Mouse (Mus musculus) heart, embryonic 16.5 days (tissue): ENCODE results near the gene Tnfrsf22. TPM values are rescaled to one million over a fixed set of nuclear protein-coding genes. Genes with fewer than 3 reads are reported as not detected.
"Not testable (repeated sequence)": the region's sequence is repeated elsewhere in the genome, so short reads cannot be mapped to it uniquely, and the experiment has no call there.

Experiments
- ATAC-seq: fragments of 200-750 bp; cut with Nextera tagmentation; replicated peaks from 2 replicates; pipeline ENCODE4 v1.8.0; 2017; ENCODE audit warnings: moderate number of reproducible peaks; ENCODE audit not compliant: insufficient read depth, low FRiP score; ENCODE audit errors: extremely low read depth
- H3K27ac ChIP-seq: fragments of 300-500 bp; sonication (generic); 2 replicates; pipeline ENCODE4 v1.5.1; 2014; ENCODE audit warnings: mild to moderate bottlenecking, low read length, control low read depth, moderate library complexity
- H3K27me3 ChIP-seq: fragments of 300-500 bp; sonication (generic); 2 replicates; pipeline ENCODE4 v1.6.1; 2014; ENCODE audit warnings: low read length, mixed read lengths; ENCODE audit not compliant: control insufficient read depth, insufficient read depth
- H3K36me3 ChIP-seq: fragments of 300-500 bp; sonication (generic); 2 replicates; pipeline ENCODE4 v1.6.1; 2014; ENCODE audit not compliant: control insufficient read depth, insufficient read depth
- H3K4me1 ChIP-seq: fragments of 300-500 bp; sonication (generic); 2 replicates; pipeline ENCODE4 v1.6.1; 2014; ENCODE audit warnings: low read length, mixed read lengths; ENCODE audit not compliant: control insufficient read depth, insufficient read depth
- H3K4me2 ChIP-seq: fragments of 300-500 bp; sonication (generic); 2 replicates; pipeline ENCODE4 v1.6.1; 2014; ENCODE audit warnings: low read depth, mild to moderate bottlenecking, control low read depth, low read length
- H3K4me3 ChIP-seq: fragments of 300-500 bp; sonication (generic); 2 replicates; pipeline ENCODE4 v1.5.1; 2014; ENCODE audit warnings: mild to moderate bottlenecking, control low read depth, low read length
- H3K9ac ChIP-seq: fragments of 300-500 bp; sonication (generic); 2 replicates; pipeline ENCODE4 v1.6.1; 2014; ENCODE audit warnings: low read length, control low read depth
- H3K9me3 ChIP-seq: fragments of 300-500 bp; sonication (generic); replicated peaks from 2 replicates; pipeline ENCODE4 v1.6.1; 2016; ENCODE audit warnings: low read length; ENCODE audit not compliant: control insufficient read depth
- WGBS: fragments of 180-500 bp; shearing (Covaris S2); extraction: QIAGEN DNeasy Blood & Tissue Kit; methylation state at CpG from one replicate; pipeline ENCODE4 v1.1.7; 2014; 5-methylcytosine and 5-hydroxymethylcytosine counted together
- polyA plus RNA-seq: library from polyadenylated mRNA; unstranded; fragments of >200 nt; fragmentation: Nextera tagmentation; extraction: Ambion mirVana; gene quantifications from 2 replicates; pipeline ENCODE4 v1.2.1, GENCODE M21; 2015

Tnfrsf22 gene
- polyA plus RNA-seq: 2.2 and 2.3 TPM in 2 replicates

DNA sequence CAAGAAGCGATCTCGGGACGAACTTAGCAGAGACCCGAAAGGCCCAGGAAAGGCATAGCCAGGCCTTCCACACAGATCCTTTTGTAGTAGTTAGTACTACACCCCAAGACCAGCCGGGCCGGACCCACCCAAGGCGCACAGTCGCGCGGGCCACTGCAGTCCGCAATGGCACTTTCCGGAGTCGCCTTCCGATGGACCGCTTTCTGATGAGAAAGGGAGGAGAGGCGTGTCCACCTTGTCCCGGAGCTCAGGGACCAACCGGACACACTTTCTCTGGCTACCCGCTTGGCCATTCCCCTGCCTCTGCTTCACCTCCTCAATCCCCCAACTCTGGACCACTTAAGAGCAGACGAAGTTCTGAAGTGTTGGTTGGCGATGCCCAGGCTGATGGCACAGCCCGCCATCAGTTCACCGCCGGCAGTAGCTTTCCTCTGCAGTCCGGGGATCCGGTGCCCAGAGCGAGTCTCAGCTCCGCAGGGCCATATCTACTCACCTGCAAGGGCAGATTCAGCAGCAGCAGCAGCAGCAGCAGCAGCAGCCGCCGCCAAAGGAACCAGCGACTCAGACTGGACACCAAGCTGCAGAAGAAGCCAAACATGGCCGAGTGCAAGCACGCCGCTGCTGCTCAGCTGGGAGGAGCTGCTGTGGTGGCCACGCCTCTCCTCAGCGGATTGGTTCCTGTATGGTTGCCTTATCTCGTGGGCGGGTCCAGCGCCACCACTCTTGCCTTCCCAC, at the start of gene Tnfrsf22:
TSS of gene Tnfrsf22 (minus strand) at position 628 of the 735 bp plus-strand sequence.
- ATAC-seq: peak; percentile 92
- Histone ChIP-seq H3K4me2 (peak within 1 kb of the TSS; percentile 98), H3K4me3 (peak within 1 kb of the TSS; percentile 70), H3K9ac (peak within 1 kb of the TSS; percentile 69), H3K27ac (no peak within 1 kb of the TSS), H3K27me3 (no peaks in the 10 kb centered on the region), H3K4me1 (no peaks in the 10 kb centered on the region), H3K9me3 (no peaks in the 10 kb centered on the region), H3K36me3 (no peaks in the 10 kb centered on the region)
- WGBS: 5% methylated on average over 39 of the region's 39 CpGs

DNA sequence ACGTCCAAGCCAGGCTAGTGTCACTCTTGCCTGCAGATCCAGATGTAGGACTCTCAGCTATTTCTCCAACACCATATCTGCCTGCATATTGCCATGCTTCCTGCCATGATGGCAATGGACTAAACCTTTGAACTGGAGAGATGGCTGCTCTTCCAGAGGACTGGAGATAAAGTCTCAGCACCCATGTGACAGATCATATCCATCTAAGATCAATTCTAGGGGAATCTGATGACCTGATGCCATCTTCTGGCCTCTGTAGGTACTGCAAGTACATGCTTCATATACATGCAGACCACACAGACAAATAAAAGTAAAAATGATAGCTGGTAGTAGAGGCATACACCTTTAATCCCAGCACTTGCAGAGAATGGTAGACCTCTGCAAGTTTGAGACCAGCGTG, 46.7 kb upstream of the Tnfrsf22 start:
- H3K9me3 ChIP-seq: no peaks in the 10 kb centered on the region
- no peak overlapping the region for H3K4me3 ChIP-seq
- 63% methylated on average over 2 of the region's 2 CpGs for WGBS
- H3K4me1 ChIP-seq: peaks cover 3% of the 10 kb centered on the region
- H3K36me3 ChIP-seq: peaks cover 65% of the 10 kb centered on the region
- no peak overlapping the region for H3K9ac ChIP-seq
- H3K27me3 ChIP-seq: no peaks in the 10 kb centered on the region
- no peak overlapping the region for H3K4me2 ChIP-seq
- H3K27ac ChIP-seq: no peak overlapping the region
- ATAC-seq: no peak

DNA sequence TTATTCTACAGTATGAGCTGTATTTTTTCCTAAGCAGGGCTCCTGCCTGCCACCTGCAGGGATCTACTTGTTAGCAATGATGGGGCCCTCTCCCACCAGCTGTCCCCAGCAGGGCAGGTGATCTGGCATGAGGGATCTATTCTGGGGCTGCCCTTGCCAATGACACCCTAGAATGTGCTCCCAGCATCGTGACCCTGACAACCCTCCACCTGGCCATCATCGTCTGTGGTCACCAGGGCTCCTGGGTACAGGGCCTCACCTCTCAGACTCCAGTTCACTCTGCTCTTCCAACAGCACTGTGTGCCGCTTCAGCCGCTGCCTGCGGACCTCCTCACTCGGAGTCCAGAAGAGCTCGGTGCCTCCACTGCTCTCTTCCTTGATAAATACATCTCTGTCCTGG, 45.1 kb upstream of the Tnfrsf22 start:
- no peak overlapping the region for H3K4me2 ChIP-seq
- WGBS: 88% methylated on average over 7 of the region's 7 CpGs

DNA sequence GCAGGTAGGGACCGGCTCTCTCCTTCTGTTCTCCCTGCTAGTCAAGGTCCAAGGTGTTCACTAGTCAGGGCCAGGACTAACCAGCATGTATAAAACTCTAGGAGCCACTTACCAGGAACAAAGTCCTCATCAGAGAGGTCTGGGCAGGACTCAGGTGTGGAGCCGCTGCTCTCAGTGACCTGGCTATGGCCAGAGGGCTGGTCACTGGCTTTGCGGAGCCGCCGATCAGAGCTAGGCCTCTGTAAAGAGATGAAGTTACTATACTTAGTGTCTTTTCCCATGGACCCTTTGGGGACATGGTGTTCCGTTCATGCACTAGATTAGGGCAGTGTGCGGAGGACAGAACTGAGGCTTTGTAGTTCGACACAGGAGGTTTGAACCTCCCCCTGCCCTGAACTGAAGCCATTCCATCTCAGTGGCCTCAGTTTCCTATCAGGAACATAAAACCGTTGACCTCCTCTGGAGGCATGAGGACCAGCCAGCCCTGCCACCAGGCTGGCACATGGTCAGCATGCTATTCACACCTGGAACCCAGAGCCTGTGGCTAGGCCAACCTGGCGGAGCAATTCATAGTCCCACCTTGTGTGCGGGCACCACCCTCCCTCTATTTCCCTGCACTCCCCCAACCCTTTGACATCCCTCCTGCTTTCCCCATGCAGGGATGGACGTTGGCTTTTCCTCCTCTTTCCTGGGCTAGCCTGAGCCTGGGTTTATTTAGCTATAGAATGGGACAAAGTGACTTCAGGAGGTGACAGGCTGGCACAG, 43.5 kb upstream of the Tnfrsf22 start:
- H3K36me3 ChIP-seq: peaks cover 80% of the 10 kb centered on the region
- no peaks in the 10 kb centered on the region for H3K9me3 ChIP-seq
- no peak overlapping the region for H3K4me3 ChIP-seq
- no peaks in the 10 kb centered on the region for H3K27me3 ChIP-seq
- no peak overlapping the region for H3K9ac ChIP-seq
- peaks cover 7% of the 10 kb centered on the region for H3K4me1 ChIP-seq
- 89% methylated on average over 12 of the region's 12 CpGs for WGBS
- H3K4me2 ChIP-seq: no peak overlapping the region
- no peak overlapping the region for H3K27ac ChIP-seq
- ATAC-seq: no peak

More for the DNA sequence above, 45.1 kb upstream of the Tnfrsf22 start:
- no peaks in the 10 kb centered on the region for H3K9me3 ChIP-seq
- H3K27ac ChIP-seq: no peak overlapping the region
- ATAC-seq: no peak
- no peak overlapping the region for H3K9ac ChIP-seq
- H3K4me1 ChIP-seq: peaks cover 7% of the 10 kb centered on the region
- no peaks in the 10 kb centered on the region for H3K27me3 ChIP-seq
- no peak overlapping the region for H3K4me3 ChIP-seq
- H3K36me3 ChIP-seq: peaks cover 73% of the 10 kb centered on the region

DNA sequence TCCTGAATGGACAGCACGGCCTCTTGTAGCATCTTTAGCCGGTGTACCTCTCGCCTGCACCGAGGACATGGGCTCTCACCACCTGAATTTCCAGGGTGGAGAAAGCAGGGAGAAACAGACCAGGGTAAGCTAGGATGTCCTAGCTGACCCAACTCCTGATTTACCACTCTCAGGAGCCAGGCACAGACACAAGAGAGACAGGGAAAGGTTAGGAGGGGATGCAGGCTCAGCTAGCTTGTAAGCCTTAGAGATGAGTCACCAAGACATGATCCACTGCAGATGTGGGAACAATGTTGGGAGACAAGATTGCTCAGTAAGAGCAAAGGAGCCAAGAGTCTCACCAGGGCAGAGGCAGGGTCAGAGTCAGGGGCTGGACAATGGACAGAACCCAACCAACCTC, 42.4 kb upstream of the Tnfrsf22 start:
- Histone ChIP-seq H3K27ac (no peak overlapping the region), H3K9me3 (no peaks in the 10 kb centered on the region), H3K36me3 (peaks cover 73% of the 10 kb centered on the region), H3K9ac (no peak overlapping the region), H3K4me3 (no peak overlapping the region), H3K4me1 (peaks cover 7% of the 10 kb centered on the region), H3K27me3 (no peaks in the 10 kb centered on the region), H3K4me2 (no peak overlapping the region)
- WGBS: 95% methylated on average over 4 of the region's 4 CpGs
- ATAC-seq: no peak

DNA sequence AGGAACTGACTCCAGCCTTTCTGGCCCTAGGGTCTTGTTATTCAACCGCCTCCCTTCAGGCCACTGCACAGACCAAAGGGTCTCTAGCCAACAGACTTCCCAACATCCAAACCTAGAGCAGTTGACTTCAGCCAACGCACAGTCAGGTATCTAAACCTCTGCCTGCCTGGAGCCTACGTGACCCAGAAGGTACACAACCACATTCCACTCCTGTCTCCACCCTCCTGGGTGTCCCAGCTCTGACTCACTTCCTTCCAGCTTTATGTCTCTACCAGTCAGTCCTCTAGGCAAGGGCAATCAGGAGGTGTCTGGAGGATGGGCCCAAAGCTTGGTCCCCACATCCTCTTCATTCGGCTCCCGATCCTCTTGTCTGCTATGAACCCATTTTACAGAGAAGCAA, 41.7 kb upstream of the Tnfrsf22 start:
- ATAC-seq: no peak
- Histone ChIP-seq H3K9me3 (no peaks in the 10 kb centered on the region), H3K4me1 (peaks cover 7% of the 10 kb centered on the region), H3K27me3 (no peaks in the 10 kb centered on the region), H3K4me2 (no peak overlapping the region), H3K4me3 (no peak overlapping the region), H3K27ac (no peak overlapping the region), H3K36me3 (peaks cover 66% of the 10 kb centered on the region), H3K9ac (no peak overlapping the region)
- 86% methylated on average over 5 of the region's 5 CpGs for WGBS

DNA sequence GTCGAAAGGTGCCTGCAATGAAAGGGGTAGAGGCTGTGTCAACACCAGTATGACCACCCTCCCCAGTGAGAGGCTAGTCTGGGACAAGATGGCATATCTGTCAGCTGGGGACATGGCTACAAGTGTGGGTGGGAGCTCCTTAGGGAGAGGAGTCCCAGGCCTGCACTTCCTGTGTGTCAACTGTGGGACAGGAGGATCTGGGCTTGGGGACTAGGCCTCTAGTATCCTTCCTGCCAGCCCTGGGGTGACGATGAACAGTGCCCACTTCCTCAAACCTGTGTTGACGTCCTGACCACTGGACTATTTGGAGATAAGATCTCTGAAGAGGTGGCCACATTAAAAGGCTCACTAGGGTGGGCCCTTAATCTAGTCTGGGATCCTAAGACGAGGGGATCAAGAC, 40.5 kb upstream of the Tnfrsf22 start:
- ATAC-seq: no peak
- H3K4me2 ChIP-seq: no peak overlapping the region
- peaks cover 7% of the 10 kb centered on the region for H3K4me1 ChIP-seq
- H3K4me3 ChIP-seq: no peak overlapping the region
- H3K9ac ChIP-seq: no peak overlapping the region
- H3K9me3 ChIP-seq: no peaks in the 10 kb centered on the region
- no peaks in the 10 kb centered on the region for H3K27me3 ChIP-seq
- H3K36me3 ChIP-seq: peaks cover 53% of the 10 kb centered on the region
- H3K27ac ChIP-seq: no peak overlapping the region
- 61% methylated on average over 4 of the region's 4 CpGs for WGBS

DNA sequence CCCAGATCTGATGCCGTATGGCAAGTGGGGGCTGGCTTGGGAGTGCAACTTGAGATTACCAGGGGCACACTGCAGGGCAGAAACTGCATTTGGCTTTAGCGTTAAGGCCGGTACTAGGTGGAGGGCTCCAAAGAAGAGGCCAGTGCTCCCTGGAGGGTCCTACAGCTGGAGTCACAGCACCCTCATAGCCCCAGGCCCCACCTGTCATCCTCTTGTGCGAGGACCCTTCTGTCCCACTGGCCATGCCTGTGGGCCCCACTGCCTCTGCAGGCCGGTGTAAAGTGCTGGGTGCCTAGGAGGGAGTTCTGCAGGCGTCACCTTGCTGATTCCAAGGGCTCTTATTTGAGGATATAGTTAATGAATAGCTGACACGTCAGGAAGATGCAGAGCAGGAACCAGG, 40.0 kb upstream of the Tnfrsf22 start:
- no peak overlapping the region for H3K4me3 ChIP-seq
- H3K27ac ChIP-seq: no peak overlapping the region
- peaks cover 50% of the 10 kb centered on the region for H3K36me3 ChIP-seq
- no peak overlapping the region for H3K9ac ChIP-seq
- H3K4me1 ChIP-seq: peaks cover 7% of the 10 kb centered on the region
- 85% methylated on average over 7 of the region's 7 CpGs for WGBS
- no peaks in the 10 kb centered on the region for H3K27me3 ChIP-seq
- no peak for ATAC-seq
- no peaks in the 10 kb centered on the region for H3K9me3 ChIP-seq
- H3K4me2 ChIP-seq: no peak overlapping the region

DNA sequence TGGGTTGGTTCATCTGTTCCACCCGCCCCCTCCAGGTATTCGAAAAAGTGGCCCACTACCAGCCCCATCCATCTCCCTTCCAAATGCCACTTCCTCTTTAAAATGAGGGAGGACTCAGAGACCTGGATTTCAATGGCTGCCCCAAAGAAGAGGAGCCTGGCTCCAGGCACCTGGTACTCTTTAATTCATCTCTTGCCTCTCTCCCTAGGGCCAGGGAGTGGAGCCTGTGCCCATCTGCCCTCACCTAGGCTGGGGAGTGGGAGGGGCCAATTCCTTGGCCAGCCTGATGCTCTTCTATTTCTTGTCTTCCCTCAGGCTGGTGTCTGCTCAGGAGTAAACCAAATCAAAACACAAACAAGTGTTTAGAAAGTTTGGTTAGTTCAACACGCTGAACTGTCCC, 37.2 kb upstream of the Tnfrsf22 start:
- peaks cover 27% of the 10 kb centered on the region for H3K36me3 ChIP-seq
- H3K4me1 ChIP-seq, H3K4me2 ChIP-seq, H3K9me3 ChIP-seq, ATAC-seq, H3K27me3 ChIP-seq, H3K9ac ChIP-seq, H3K27ac ChIP-seq, H3K4me3 ChIP-seq: not testable (repeated sequence)
- WGBS: 83% methylated on average over 3 of the region's 3 CpGs
